Mouse (Mus musculus) brain, embryonic 14.5 days (tissue): ENCODE measurements around the gene Gm15319.
"Not testable (repeated sequence)": the region's sequence is repeated elsewhere in the genome, so short reads cannot be mapped to it uniquely, and the experiment has no call there.

Source experiments
- CTCF ChIP-seq: fragments of 200-500 bp; IDR thresholded peaks from 2 replicates; pipeline ENCODE4 v1.5.1; 2012; ENCODE audit warnings: inconsistent platforms, mild to moderate bottlenecking, moderate library complexity, borderline replicate concordance; ENCODE audit not compliant: insufficient read depth, insufficient read length; ENCODE audit errors: extremely low read depth
- POLR2A ChIP-seq: fragments of 200-500 bp; IDR thresholded peaks from 2 replicates; pipeline ENCODE4 v1.6.1; 2012; ENCODE audit warnings: mild to moderate bottlenecking, inconsistent platforms, borderline replicate concordance; ENCODE audit not compliant: poor library complexity, insufficient read depth, insufficient read length, severe bottlenecking; ENCODE audit errors: extremely low read depth

- TF ChIP-seq POLR2A, CTCF: not testable (repeated sequence)
These were observed 69.0 kb downstream of the Gm15319 start for GRCm38 (mm10) chr8:20293966-20294365.
